Mouse (Mus musculus) lung, embryonic 15.5 days (tissue): ENCODE results near the gene Btn1a1. TPM values are rescaled to one million over a fixed set of nuclear protein-coding genes. Genes with fewer than 3 reads are reported as not detected.

ENCODE experiments used
- ATAC-seq: fragments of 200-750 bp; cut with Nextera tagmentation; 2 replicates; pipeline ENCODE4 v1.8.0; 2017; ENCODE audit warnings: moderate number of reproducible peaks, borderline replicate concordance; ENCODE audit not compliant: low FRiP score, low TSS enrichment; ENCODE audit errors: extremely low read depth
- H3K27ac ChIP-seq: fragments of 300-500 bp; sonication (generic); 2 replicates; pipeline ENCODE4 v1.5.1; 2015; ENCODE audit warnings: moderate library complexity, mild to moderate bottlenecking, inconsistent platforms
- H3K27me3 ChIP-seq: fragments of 300-500 bp; sonication (generic); 2 replicates; pipeline ENCODE4 v1.6.1; 2015; ENCODE audit warnings: inconsistent platforms
- H3K36me3 ChIP-seq: fragments of 300-500 bp; sonication (generic); 2 replicates; pipeline ENCODE4 v1.6.1; 2015; ENCODE audit warnings: inconsistent platforms
- H3K4me1 ChIP-seq: fragments of 300-500 bp; sonication (generic); 2 replicates; pipeline ENCODE4 v1.6.1; 2015; ENCODE audit warnings: inconsistent platforms
- H3K4me2 ChIP-seq: fragments of 300-500 bp; sonication (generic); 2 replicates; pipeline ENCODE4 v1.6.1; 2015; ENCODE audit warnings: inconsistent platforms, mild to moderate bottlenecking, moderate library complexity
- H3K4me3 ChIP-seq: fragments of 300-500 bp; sonication (generic); 2 replicates; pipeline ENCODE4 v1.5.1; 2015; ENCODE audit warnings: mild to moderate bottlenecking, inconsistent platforms
- H3K9ac ChIP-seq: fragments of 300-500 bp; sonication (generic); 2 replicates; pipeline ENCODE4 v1.6.1; 2015; ENCODE audit warnings: inconsistent platforms
- H3K9me3 ChIP-seq: fragments of 300-500 bp; sonication (generic); 2 replicates; pipeline ENCODE4 v1.6.1; 2016; ENCODE audit warnings: inconsistent platforms
- WGBS: fragments of 180-500 bp; shearing (Covaris S2); methylation state at CpG from one replicate; pipeline ENCODE4 v1.1.7; 2015; 5-methylcytosine and 5-hydroxymethylcytosine counted together
- polyA plus RNA-seq: library from polyadenylated mRNA; unstranded; fragments of >200 nt; fragmentation: Nextera tagmentation; extraction: Ambion mirVana; gene quantifications from 2 replicates; pipeline ENCODE4 v1.2.1, GENCODE M21; 2015

Btn1a1 gene
- polyA plus RNA-seq, 1 experiment from 2014 or later, result 0.14 TPM

- Histone ChIP-seq H3K4me2 (peak overlapping the region; percentile 77), H3K36me3 (no peaks in the 10 kb centered on the region), H3K27ac (peak overlapping the region; percentile 50), H3K9me3 (no peaks in the 10 kb centered on the region), H3K4me3 (peak overlapping the region; percentile 56), H3K9ac (peak overlapping the region; percentile 44), H3K27me3 (no peaks in the 10 kb centered on the region), H3K4me1 (peaks cover 9% of the 10 kb centered on the region)
- under 1% methylated on average over 24 of the region's 24 CpGs for WGBS
- no peak for ATAC-seq
These were observed 16.2 kb downstream of the Btn1a1 start for GRCm38 (mm10) chr13:23449235-23450095.

- Histone ChIP-seq H3K9me3 (no peaks in the 10 kb centered on the region), H3K4me1 (peaks cover 12% of the 10 kb centered on the region), H3K27me3 (no peaks in the 10 kb centered on the region), H3K4me3 (peak overlapping the region; percentile 56), H3K36me3 (no peaks in the 10 kb centered on the region), H3K27ac (no peak overlapping the region), H3K9ac (no peak overlapping the region), H3K4me2 (peak overlapping the region; percentile 77)
- WGBS, result 50% methylated on average over 3 of the region's 3 CpGs
- ATAC-seq, result no peak
These were observed 16.9 kb downstream of the Btn1a1 start for GRCm38 (mm10) chr13:23448758-23449157.

- peak overlapping the region; percentile 55 for H3K9ac ChIP-seq
These were observed 19.2 kb downstream of the Btn1a1 start for GRCm38 (mm10) chr13:23446498-23446952.

GRCm38 (mm10) chr13:23445561-23446320, 20.0 kb downstream of the Btn1a1 start:
- Histone ChIP-seq H3K4me2 (peak overlapping the region; percentile 73), H3K36me3 (no peaks in the 10 kb centered on the region), H3K9me3 (no peaks in the 10 kb centered on the region), H3K9ac (peak overlapping the region; percentile 85), H3K4me3 (peak overlapping the region; percentile 83), H3K27me3 (no peaks in the 10 kb centered on the region), H3K27ac (peak overlapping the region; percentile 99), H3K4me1 (peaks cover 12% of the 10 kb centered on the region)
- ATAC-seq, result peak; percentile 90
- under 1% methylated on average over 55 of the region's 55 CpGs for WGBS

More at GRCm38 (mm10) chr13:23446498-23446952, 19.2 kb downstream of the Btn1a1 start:
- H3K4me2 ChIP-seq, result peak overlapping the region; percentile 73
- ATAC-seq, result peak; percentile 60; the same call in 1 of the 2 replicates
- peaks cover 12% of the 10 kb centered on the region for H3K4me1 ChIP-seq
- peak overlapping the region; percentile 83 for H3K4me3 ChIP-seq
- 0% methylated on average over 16 of the region's 16 CpGs for WGBS
- no peaks in the 10 kb centered on the region for H3K9me3 ChIP-seq
- peak overlapping the region; percentile 99 for H3K27ac ChIP-seq
- no peaks in the 10 kb centered on the region for H3K36me3 ChIP-seq
- H3K27me3 ChIP-seq, result no peaks in the 10 kb centered on the region

- ATAC-seq, result no peak
- Histone ChIP-seq H3K9me3 (no peaks in the 10 kb centered on the region), H3K4me2 (peak overlapping the region; percentile 73), H3K4me1 (peaks cover 12% of the 10 kb centered on the region), H3K27ac (peak overlapping the region; percentile 99), H3K9ac (peak overlapping the region; percentile 85), H3K27me3 (no peaks in the 10 kb centered on the region), H3K36me3 (no peaks in the 10 kb centered on the region), H3K4me3 (peak overlapping the region; percentile 83)
- 4% methylated on average over 10 of the region's 10 CpGs for WGBS
These were observed 20.5 kb downstream of the Btn1a1 start for GRCm38 (mm10) chr13:23445156-23445555.

GRCm38 (mm10) chr13:23444451-23444850, 21.2 kb downstream of the Btn1a1 start:
- Histone ChIP-seq H3K9ac (no peak overlapping the region), H3K9me3 (no peaks in the 10 kb centered on the region), H3K27ac (peak overlapping the region; percentile 24; the same call in 1 of the 2 replicates), H3K27me3 (no peaks in the 10 kb centered on the region), H3K4me2 (peak overlapping the region; percentile 73), H3K4me3 (peak overlapping the region; percentile 83; the same call in 1 of the 2 replicates), H3K36me3 (no peaks in the 10 kb centered on the region), H3K4me1 (peaks cover 12% of the 10 kb centered on the region)
- ATAC-seq, result no peak
- WGBS, result 42% methylated on average over 5 of the region's 5 CpGs

- Histone ChIP-seq H3K4me2 (no peak overlapping the region), H3K27me3 (no peaks in the 10 kb centered on the region), H3K9ac (no peak overlapping the region), H3K36me3 (no peaks in the 10 kb centered on the region), H3K4me3 (no peak overlapping the region), H3K4me1 (peaks cover 14% of the 10 kb centered on the region), H3K9me3 (no peaks in the 10 kb centered on the region), H3K27ac (no peak overlapping the region)
- WGBS, result 65% methylated on average over 10 of the region's 10 CpGs
- ATAC-seq, result no peak
These were observed 25.8 kb downstream of the Btn1a1 start for GRCm38 (mm10) chr13:23439901-23440300.

GRCm38 (mm10) chr13:23438521-23438920, 27.2 kb downstream of the Btn1a1 start:
- H3K9me3 ChIP-seq, result no peaks in the 10 kb centered on the region
- peak overlapping the region; percentile 74 for H3K4me2 ChIP-seq
- H3K27me3 ChIP-seq, result no peaks in the 10 kb centered on the region
- H3K4me3 ChIP-seq, result peak overlapping the region; percentile 51
- WGBS, result 0% methylated on average over 7 of the region's 7 CpGs
- peak; percentile 65; the same call in 1 of the 2 replicates for ATAC-seq
- H3K27ac ChIP-seq, result peak overlapping the region; percentile 29; the same call in 1 of the 2 replicates
- H3K9ac ChIP-seq, result no peak overlapping the region
- no peaks in the 10 kb centered on the region for H3K36me3 ChIP-seq
- peaks cover 15% of the 10 kb centered on the region for H3K4me1 ChIP-seq

GRCm38 (mm10) chr13:23437908-23438307, 27.8 kb downstream of the Btn1a1 start:
- Histone ChIP-seq H3K27me3 (no peaks in the 10 kb centered on the region), H3K4me2 (peak overlapping the region; percentile 74), H3K4me1 (peaks cover 19% of the 10 kb centered on the region), H3K4me3 (peak overlapping the region; percentile 51), H3K27ac (peak overlapping the region; percentile 80), H3K9ac (peak overlapping the region; percentile 60), H3K9me3 (no peaks in the 10 kb centered on the region), H3K36me3 (no peaks in the 10 kb centered on the region)
- ATAC-seq, result peak; percentile 88
- under 1% methylated on average over 17 of the region's 17 CpGs for WGBS

- no peaks in the 10 kb centered on the region for H3K36me3 ChIP-seq
- peak overlapping the region; percentile 74 for H3K4me2 ChIP-seq
- under 1% methylated on average over 32 of the region's 32 CpGs for WGBS
- H3K9me3 ChIP-seq, result no peaks in the 10 kb centered on the region
- peaks cover 19% of the 10 kb centered on the region for H3K4me1 ChIP-seq
- no peaks in the 10 kb centered on the region for H3K27me3 ChIP-seq
- no peak for ATAC-seq
- H3K27ac ChIP-seq, result peak overlapping the region; percentile 80
- peak overlapping the region; percentile 60 for H3K9ac ChIP-seq
- H3K4me3 ChIP-seq, result peak overlapping the region; percentile 51
These were observed 28.6 kb downstream of the Btn1a1 start for GRCm38 (mm10) chr13:23436861-23437822.

- no peak overlapping the region for H3K9ac ChIP-seq
- no peaks in the 10 kb centered on the region for H3K9me3 ChIP-seq
- peak overlapping the region; percentile 74 for H3K4me2 ChIP-seq
- WGBS, result 1% methylated on average over 11 of the region's 11 CpGs
- H3K27ac ChIP-seq, result no peak overlapping the region
- H3K4me1 ChIP-seq, result peaks cover 19% of the 10 kb centered on the region
- ATAC-seq, result no peak
- H3K36me3 ChIP-seq, result no peaks in the 10 kb centered on the region
- no peaks in the 10 kb centered on the region for H3K27me3 ChIP-seq
- peak overlapping the region; percentile 48 for H3K4me3 ChIP-seq
These were observed 29.5 kb downstream of the Btn1a1 start for GRCm38 (mm10) chr13:23436231-23436661.
